9 mouse cellular contexts compared by ENCODE assay signal in genomic region chr5:144026620-144027263, GRCm38 (mm10). TPM values are rescaled to one million over a fixed set of nuclear protein-coding genes. Genes with fewer than 3 reads are reported as not detected.
"Had no signal": no experiment of that assay in that cellular context is flagged by ENCODE, and none has a peak within 500 bp of the region (broad histone marks: within the 10 kb centered on the region; RNA-seq: fewer than 3 reads in every experiment).

Gene Ocm, minus strand, starts transcription at chr5:144026670.

- DNase-seq: kidney, adult 2 months; kidney, postnatal 25 days; left cerebral cortex, postnatal 4 days; midbrain, embryonic 14.5 days; right cerebral cortex, postnatal 4 days; thymus, postnatal 36 days had no signal

- ATAC-seq: intestine, embryonic 15.5 days had no signal

RNA-seq across cellular contexts. Expression of gene Ocm, which starts in this region (rescaled TPM):
- total RNA-seq: layer of hippocampus, adult 2 months; liver, adult 2 months had no signal
